Mouse (Mus musculus): ENCODE measurements around the gene Armc3. TPM values are rescaled to one million over a fixed set of nuclear protein-coding genes. Genes with fewer than 3 reads are reported as not detected.
A peak's percentile ranks its signal among the peaks of the same experiment; 100 is the strongest.
"Not testable (repeated sequence)": the region's sequence is repeated elsewhere in the genome, so short reads cannot be mapped to it uniquely, and the experiment has no call there.

The Armc3 gene
- polyA plus RNA-seq, 1 experiment from 2014 or later = 0.49 TPM

- H3K27ac ChIP-seq (ENCODE audit: low read length) = no peak overlapping the region
- no peaks in the 10 kb centered on the region for H3K36me3 ChIP-seq (ENCODE audit: control insufficient read depth, insufficient read depth)
- ATAC-seq (replicated peaks; ENCODE audit: extremely low read depth, insufficient read depth, low FRiP score) = no peak
- H3K4me2 ChIP-seq (ENCODE audit: low read depth, low read length) = no peak overlapping the region
- H3K4me1 ChIP-seq (ENCODE audit: control insufficient read depth, insufficient read depth, low read length) = no peaks in the 10 kb centered on the region; the same call in 1 of the 2 replicates
- no peak overlapping the region for H3K9ac ChIP-seq (ENCODE audit: low read length)
- H3K9me3 ChIP-seq (replicated peaks; ENCODE audit: control insufficient read depth, low read length) = no peaks in the 10 kb centered on the region
- 75% methylated on average over 9 of the region's 9 CpGs for WGBS
- no peaks in the 10 kb centered on the region for H3K27me3 ChIP-seq (ENCODE audit: control insufficient read depth, insufficient read depth, low read length)
- H3K4me3 ChIP-seq (ENCODE audit: low read length) = no peak overlapping the region
Measured at GRCm38 (mm10) chr2:19300345-19301089, 101.4 kb downstream of the Armc3 start.

DNA sequence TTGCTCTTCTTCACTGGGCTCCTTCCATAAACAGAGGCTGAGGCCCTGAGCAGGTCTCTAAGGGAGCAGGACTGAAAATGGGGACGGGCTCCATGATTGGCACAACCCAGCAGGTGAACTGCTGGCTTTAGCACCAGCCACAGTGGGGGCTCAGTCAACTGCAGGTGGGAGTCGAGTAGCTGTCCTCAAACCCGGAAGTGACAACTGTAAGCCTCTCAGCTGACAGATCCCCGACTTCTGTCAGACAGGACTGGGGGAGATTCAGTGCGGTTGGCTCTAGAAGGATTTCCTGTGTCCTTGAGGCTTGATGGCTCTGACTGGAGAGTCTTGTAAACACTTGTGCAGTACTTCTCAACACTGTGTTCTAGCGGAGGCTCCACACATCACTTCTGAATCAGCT lies 102.1 kb downstream of the Armc3 start:
- no peaks in the 10 kb centered on the region for H3K36me3 ChIP-seq (ENCODE audit: control insufficient read depth, insufficient read depth)
- H3K9ac ChIP-seq (ENCODE audit: low read length) = no peak overlapping the region
- H3K27me3 ChIP-seq (ENCODE audit: control insufficient read depth, insufficient read depth, low read length) = no peaks in the 10 kb centered on the region
- no peaks in the 10 kb centered on the region; the same call in 1 of the 2 replicates for H3K4me1 ChIP-seq (ENCODE audit: control insufficient read depth, insufficient read depth, low read length)
- H3K4me3 ChIP-seq (ENCODE audit: low read length) = no peak overlapping the region
- ATAC-seq (replicated peaks; ENCODE audit: extremely low read depth, insufficient read depth, low FRiP score) = no peak; the same call in 1 of the 2 replicates
- no peaks in the 10 kb centered on the region for H3K9me3 ChIP-seq (replicated peaks; ENCODE audit: control insufficient read depth, low read length)
- H3K27ac ChIP-seq (ENCODE audit: low read length) = no peak overlapping the region
- 12% methylated on average over 6 of the region's 6 CpGs for WGBS
- H3K4me2 ChIP-seq (ENCODE audit: low read depth, low read length) = peak overlapping the region; percentile 12; the same call in 1 of the 2 replicates

DNA sequence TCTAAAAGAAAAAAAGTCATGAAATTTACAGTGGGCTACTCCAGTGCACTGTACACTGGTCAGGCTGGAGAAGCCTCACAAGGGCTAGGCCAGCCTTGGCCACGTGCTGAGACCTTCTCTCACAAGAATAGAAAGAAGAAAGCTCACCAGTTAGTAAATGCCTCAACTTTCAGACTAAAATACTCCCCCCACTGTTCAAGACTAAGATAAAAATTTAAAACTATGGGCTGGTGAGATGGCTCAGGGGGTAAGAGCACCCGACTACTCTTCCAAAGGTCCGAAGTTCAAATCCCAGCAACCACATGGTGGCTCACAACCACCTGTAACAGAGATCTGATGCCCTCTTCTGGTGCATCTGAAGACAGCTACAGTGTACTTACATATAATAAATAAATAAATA lies 104.0 kb downstream of the Armc3 start:
- not testable (repeated sequence) for H3K9ac ChIP-seq (ENCODE audit: low read length); H3K4me3 ChIP-seq (ENCODE audit: low read length); H3K9me3 ChIP-seq (replicated peaks; ENCODE audit: control insufficient read depth, low read length); H3K27ac ChIP-seq (ENCODE audit: low read length); H3K4me1 ChIP-seq (ENCODE audit: control insufficient read depth, insufficient read depth, low read length); ATAC-seq (replicated peaks; ENCODE audit: extremely low read depth, insufficient read depth, low FRiP score); H3K4me2 ChIP-seq (ENCODE audit: low read depth, low read length); H3K36me3 ChIP-seq (ENCODE audit: control insufficient read depth, insufficient read depth); H3K27me3 ChIP-seq (ENCODE audit: control insufficient read depth, insufficient read depth, low read length)
- WGBS = 77% methylated on average over 3 of the region's 3 CpGs

GRCm38 (mm10) chr2:19310498-19310897 lies 111.4 kb downstream of the Armc3 start:
- H3K27ac ChIP-seq (ENCODE audit: low read length) = no peak overlapping the region
- no peak overlapping the region for H3K9ac ChIP-seq (ENCODE audit: low read length)
- 80% methylated on average over 3 of the region's 3 CpGs for WGBS
- H3K9me3 ChIP-seq (replicated peaks; ENCODE audit: control insufficient read depth, low read length) = peaks cover 6% of the 10 kb centered on the region
- ATAC-seq (replicated peaks; ENCODE audit: extremely low read depth, insufficient read depth, low FRiP score) = no peak
- H3K4me2 ChIP-seq (ENCODE audit: low read depth, low read length) = no peak overlapping the region
- H3K4me3 ChIP-seq (ENCODE audit: low read length) = no peak overlapping the region
- H3K4me1 ChIP-seq (ENCODE audit: control insufficient read depth, insufficient read depth, low read length) = no peaks in the 10 kb centered on the region
- no peaks in the 10 kb centered on the region for H3K36me3 ChIP-seq (ENCODE audit: control insufficient read depth, insufficient read depth)
- no peaks in the 10 kb centered on the region for H3K27me3 ChIP-seq (ENCODE audit: control insufficient read depth, insufficient read depth, low read length)

GRCm38 (mm10) chr2:19316056-19316455 lies 117.0 kb downstream of the Armc3 start:
- Histone ChIP-seq H3K27me3 (ENCODE audit: control insufficient read depth, insufficient read depth, low read length) (no peaks in the 10 kb centered on the region), H3K4me1 (ENCODE audit: control insufficient read depth, insufficient read depth, low read length) (no peaks in the 10 kb centered on the region), H3K27ac (ENCODE audit: low read length) (no peak overlapping the region), H3K9me3 (replicated peaks; ENCODE audit: control insufficient read depth, low read length) (peaks cover 8% of the 10 kb centered on the region), H3K9ac (ENCODE audit: low read length) (no peak overlapping the region), H3K4me2 (ENCODE audit: low read depth, low read length) (no peak overlapping the region), H3K4me3 (ENCODE audit: low read length) (no peak overlapping the region), H3K36me3 (ENCODE audit: control insufficient read depth, insufficient read depth) (no peaks in the 10 kb centered on the region)
- no peak for ATAC-seq (replicated peaks; ENCODE audit: extremely low read depth, insufficient read depth, low FRiP score)
- WGBS = 46% methylated on average over 11 of the region's 11 CpGs

GRCm38 (mm10) chr2:19316691-19317090 lies 117.6 kb downstream of the Armc3 start:
- 73% methylated on average over 4 of the region's 4 CpGs for WGBS
- no peak overlapping the region for H3K4me3 ChIP-seq (ENCODE audit: low read length)
- no peak overlapping the region for H3K9ac ChIP-seq (ENCODE audit: low read length)
- no peak overlapping the region for H3K27ac ChIP-seq (ENCODE audit: low read length)
- ATAC-seq (replicated peaks; ENCODE audit: extremely low read depth, insufficient read depth, low FRiP score) = no peak
- H3K4me1 ChIP-seq (ENCODE audit: control insufficient read depth, insufficient read depth, low read length) = no peaks in the 10 kb centered on the region
- no peaks in the 10 kb centered on the region for H3K36me3 ChIP-seq (ENCODE audit: control insufficient read depth, insufficient read depth)
- no peaks in the 10 kb centered on the region for H3K27me3 ChIP-seq (ENCODE audit: control insufficient read depth, insufficient read depth, low read length)
- H3K9me3 ChIP-seq (replicated peaks; ENCODE audit: control insufficient read depth, low read length) = peaks cover 8% of the 10 kb centered on the region
- H3K4me2 ChIP-seq (ENCODE audit: low read depth, low read length) = no peak overlapping the region

DNA sequence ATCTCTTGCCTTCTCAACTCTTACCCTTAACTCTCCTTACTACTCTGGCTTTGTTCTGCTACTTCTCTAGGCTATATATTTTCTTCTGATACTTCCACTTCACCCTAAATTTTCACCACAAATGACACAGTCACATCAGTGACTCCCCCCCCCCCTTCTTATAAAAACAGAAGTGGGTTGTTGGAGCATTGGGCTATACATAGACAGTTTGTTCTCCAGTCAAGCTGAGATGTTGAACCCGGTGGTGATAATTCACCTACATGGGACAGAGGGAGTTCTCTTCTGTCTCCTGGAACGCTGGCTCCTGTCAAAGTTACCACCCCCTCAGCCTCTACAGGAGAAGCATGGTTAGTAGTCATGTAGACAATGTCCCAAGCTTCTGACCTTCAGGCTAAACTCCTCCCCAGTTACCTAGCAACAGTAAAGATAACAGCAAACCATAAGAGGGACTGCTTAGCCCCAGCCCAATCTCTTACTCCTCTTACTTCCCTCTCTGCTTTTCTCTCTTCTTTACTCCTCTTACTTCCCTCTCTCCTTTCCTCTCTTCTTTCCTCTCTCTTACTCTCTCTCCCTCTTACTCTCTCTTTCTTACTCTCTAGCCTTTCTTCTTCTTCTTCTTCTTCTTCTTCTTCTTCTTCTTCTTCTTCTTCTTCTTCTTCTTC lies 118.2 kb downstream of the Armc3 start:
- H3K9ac ChIP-seq (ENCODE audit: low read length); H3K9me3 ChIP-seq (replicated peaks; ENCODE audit: control insufficient read depth, low read length); H3K27ac ChIP-seq (ENCODE audit: low read length); H3K4me3 ChIP-seq (ENCODE audit: low read length); H3K27me3 ChIP-seq (ENCODE audit: control insufficient read depth, insufficient read depth, low read length); H3K36me3 ChIP-seq (ENCODE audit: control insufficient read depth, insufficient read depth); ATAC-seq (replicated peaks; ENCODE audit: extremely low read depth, insufficient read depth, low FRiP score); H3K4me1 ChIP-seq (ENCODE audit: control insufficient read depth, insufficient read depth, low read length); H3K4me2 ChIP-seq (ENCODE audit: low read depth, low read length): not testable (repeated sequence)
- 42% methylated on average over 2 of the region's 2 CpGs for WGBS

DNA sequence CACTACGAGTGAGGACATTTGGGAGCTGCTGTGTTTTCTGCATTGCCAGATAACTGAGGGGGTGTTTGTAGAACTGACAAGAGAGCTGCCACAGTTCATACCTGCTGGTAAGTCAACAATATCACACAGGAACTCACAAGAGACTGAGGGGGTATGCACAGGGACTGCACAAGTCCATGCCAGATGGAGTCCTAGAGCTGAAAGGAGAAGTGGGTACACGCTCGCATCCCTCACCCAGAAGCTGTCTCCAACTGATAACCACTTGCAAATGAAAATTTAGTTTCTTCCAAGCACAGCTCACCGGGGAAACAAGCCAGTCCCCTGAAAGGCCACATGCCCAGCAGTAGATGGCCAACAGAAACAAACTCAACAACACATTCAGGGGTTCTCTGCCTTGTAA lies 119.4 kb downstream of the Armc3 start:
- Histone ChIP-seq H3K27me3 (ENCODE audit: control insufficient read depth, insufficient read depth, low read length) (no peaks in the 10 kb centered on the region), H3K4me1 (ENCODE audit: control insufficient read depth, insufficient read depth, low read length) (no peaks in the 10 kb centered on the region), H3K9me3 (replicated peaks; ENCODE audit: control insufficient read depth, low read length) (peaks cover 8% of the 10 kb centered on the region), H3K36me3 (ENCODE audit: control insufficient read depth, insufficient read depth) (no peaks in the 10 kb centered on the region), H3K4me2 (ENCODE audit: low read depth, low read length) (no peak overlapping the region), H3K9ac (ENCODE audit: low read length) (no peak overlapping the region), H3K27ac (ENCODE audit: low read length) (no peak overlapping the region), H3K4me3 (ENCODE audit: low read length) (no peak overlapping the region)
- no peak for ATAC-seq (replicated peaks; ENCODE audit: extremely low read depth, insufficient read depth, low FRiP score)
- WGBS = 75% methylated on average over 4 of the region's 4 CpGs

- 75% methylated on average over 3 of the region's 3 CpGs for WGBS
- H3K9me3 ChIP-seq (replicated peaks; ENCODE audit: control insufficient read depth, low read length) = peaks cover 8% of the 10 kb centered on the region
- no peak overlapping the region for H3K27ac ChIP-seq (ENCODE audit: low read length)
- H3K9ac ChIP-seq (ENCODE audit: low read length) = no peak overlapping the region
- H3K36me3 ChIP-seq (ENCODE audit: control insufficient read depth, insufficient read depth) = no peaks in the 10 kb centered on the region
- H3K4me2 ChIP-seq (ENCODE audit: low read depth, low read length) = no peak overlapping the region
- H3K27me3 ChIP-seq (ENCODE audit: control insufficient read depth, insufficient read depth, low read length) = no peaks in the 10 kb centered on the region
- no peaks in the 10 kb centered on the region for H3K4me1 ChIP-seq (ENCODE audit: control insufficient read depth, insufficient read depth, low read length)
- no peak overlapping the region for H3K4me3 ChIP-seq (ENCODE audit: low read length)
- no peak for ATAC-seq (replicated peaks; ENCODE audit: extremely low read depth, insufficient read depth, low FRiP score)
Measured at GRCm38 (mm10) chr2:19319284-19319683, 120.2 kb downstream of the Armc3 start.

All from heart, embryonic 16.5 days (tissue).